Mouse (Mus musculus) G1E (cell line): ENCODE measurements at regions not wholly inside any gene's neighbourhood (a gene's known extent, or its start where the extent isn't known, plus 50 kb on each side); places are given as distances from the start of the nearest gene placed in this dataset.

ENCODE experiments used
- ATAC-seq: 2 replicates; pipeline ENCODE4 v1.8.0; 2016; ENCODE audit warnings: mild to moderate bottlenecking; ENCODE audit not compliant: insufficient number of reproducible peaks, poor library complexity, low FRiP score, severe bottlenecking; ENCODE audit errors: extremely low read depth
- DNase-seq: peaks from one replicate; pipeline ENCODE4 v3.0.0; 2012; ENCODE audit warnings: low spot score
- H3K27me3 ChIP-seq: 2 replicates; pipeline ENCODE4 v1.6.1; 2012; ENCODE audit warnings: mild to moderate bottlenecking, low read length, inconsistent platforms; ENCODE audit not compliant: insufficient read depth
- H3K36me3 ChIP-seq: replicated peaks from 2 replicates; pipeline ENCODE3; 2012; ENCODE audit warnings: mild to moderate bottlenecking, inconsistent platforms
- H3K4me1 ChIP-seq: 2 replicates; pipeline ENCODE4 v1.6.1; 2012; ENCODE audit warnings: low read depth, low read length, inconsistent platforms, mixed read lengths; ENCODE audit not compliant: insufficient read depth
- H3K4me3 ChIP-seq: 2 replicates; pipeline ENCODE4 v1.5.1; 2012; ENCODE audit warnings: low read depth, mild to moderate bottlenecking, inconsistent platforms, low read length, moderate library complexity, mixed read lengths
- H3K9me3 ChIP-seq: replicated peaks from 2 replicates; pipeline ENCODE4 v1.6.1; 2012; ENCODE audit warnings: inconsistent platforms
- CTCF ChIP-seq: IDR thresholded peaks from 2 replicates; pipeline ENCODE4 v1.5.1; 2012; ENCODE audit warnings: low read depth, low read length, inconsistent platforms, mixed read lengths
- GATA1 ChIP-seq: IDR thresholded peaks from 2 replicates; pipeline ENCODE4 v1.6.1; 2012; ENCODE audit warnings: borderline replicate concordance, low read length, inconsistent platforms, mixed read lengths
- GATA2 ChIP-seq: IDR thresholded peaks from 2 replicates; pipeline ENCODE4 v1.6.1; 2012; ENCODE audit warnings: low read depth, low read length, inconsistent platforms, borderline replicate concordance
- POLR2AphosphoS5 ChIP-seq: IDR thresholded peaks from 2 replicates; pipeline ENCODE4 v1.6.1; 2012; ENCODE audit warnings: low read depth, low read length, inconsistent platforms; ENCODE audit not compliant: insufficient replicate concordance
- TAL1 ChIP-seq: conservative IDR thresholded peaks from 2 replicates; pipeline ENCODE4 v1.6.1; 2012; ENCODE audit warnings: low read depth, low read length, inconsistent platforms, mixed read lengths

- no peak overlapping the region for H3K4me3 ChIP-seq
- no peaks in the 10 kb centered on the region for H3K9me3 ChIP-seq
- DNase-seq = no peak
These were observed 75.8 kb downstream of the Rpl14 start for GRCm38 (mm10) chr9:120646806-120647667.

GRCm38 (mm10) chr9:120647668-120647955 is 76.4 kb downstream of the Rpl14 start:
- TF ChIP-seq TAL1 (no peak), CTCF (no peak), GATA1 (no peak)
- H3K36me3 ChIP-seq = no peaks in the 10 kb centered on the region
- DNase-seq (no peak), ATAC-seq (no peak)
- no peaks in the 10 kb centered on the region for H3K4me1 ChIP-seq
- H3K9me3 ChIP-seq = no peaks in the 10 kb centered on the region
- H3K4me3 ChIP-seq = no peak overlapping the region
- H3K27me3 ChIP-seq = no peaks in the 10 kb centered on the region

More at GRCm38 (mm10) chr9:120646806-120647667, 75.8 kb downstream of the Rpl14 start:
- no peak for ATAC-seq
- Histone ChIP-seq H3K36me3 (no peaks in the 10 kb centered on the region), H3K4me1 (no peaks in the 10 kb centered on the region), H3K27me3 (no peaks in the 10 kb centered on the region)
- TF ChIP-seq CTCF = no peak
- no peak for TF ChIP-seq TAL1
- no peak for TF ChIP-seq GATA1

GRCm38 (mm10) chr9:120652733-120653132 is 81.5 kb downstream of the Rpl14 start:
- no peak overlapping the region for H3K4me3 ChIP-seq
- ATAC-seq = no peak
- no peaks in the 10 kb centered on the region for H3K27me3 ChIP-seq
- no peaks in the 10 kb centered on the region for H3K4me1 ChIP-seq
- no peak for DNase-seq
- no peaks in the 10 kb centered on the region for H3K9me3 ChIP-seq
- no peaks in the 10 kb centered on the region for H3K36me3 ChIP-seq
- TF ChIP-seq CTCF = no peak
- no peak for TF ChIP-seq GATA1
- no peak for TF ChIP-seq TAL1
- no peak for TF ChIP-seq GATA2
- no peak for TF ChIP-seq POLR2AphosphoS5

- no peaks in the 10 kb centered on the region for H3K4me1 ChIP-seq
- no peak for ATAC-seq
- DNase-seq = no peak
- H3K36me3 ChIP-seq = no peaks in the 10 kb centered on the region
- TF ChIP-seq TAL1 = no peak
- no peak for TF ChIP-seq CTCF
- TF ChIP-seq GATA2 = no peak
- H3K27me3 ChIP-seq = no peaks in the 10 kb centered on the region
- no peaks in the 10 kb centered on the region for H3K9me3 ChIP-seq
- H3K4me3 ChIP-seq = no peak overlapping the region
These were observed 81.9 kb downstream of the Rpl14 start for GRCm38 (mm10) chr9:120653170-120653569.

- Histone ChIP-seq H3K9me3 (no peaks in the 10 kb centered on the region), H3K4me3 (no peak overlapping the region), H3K27me3 (no peaks in the 10 kb centered on the region), H3K4me1 (no peaks in the 10 kb centered on the region), H3K36me3 (no peaks in the 10 kb centered on the region)
- TF ChIP-seq CTCF (no peak), GATA1 (no peak), GATA2 (no peak), TAL1 (no peak), POLR2AphosphoS5 (no peak)
- DNase-seq (no peak), ATAC-seq (no peak)
These were observed 83.5 kb downstream of the Rpl14 start for GRCm38 (mm10) chr9:120654736-120655135.

GRCm38 (mm10) chr9:120656976-120657375 is 85.7 kb downstream of the Rpl14 start:
- DNase-seq = peak; percentile 20

More at GRCm38 (mm10) chr9:120656976-120657375, 85.7 kb downstream of the Rpl14 start:
- H3K4me1 ChIP-seq = no peaks in the 10 kb centered on the region
- TF ChIP-seq TAL1 (no peak), CTCF (no peak), GATA1 (no peak), GATA2 (no peak), POLR2AphosphoS5 (no peak)
- H3K27me3 ChIP-seq = no peaks in the 10 kb centered on the region; the same call in 1 of the 2 replicates
- no peak for ATAC-seq
- H3K9me3 ChIP-seq = no peaks in the 10 kb centered on the region
- no peak overlapping the region for H3K4me3 ChIP-seq
- H3K36me3 ChIP-seq = no peaks in the 10 kb centered on the region
